Mouse (Mus musculus) embryonic facial prominence, embryonic 14.5 days (tissue): ENCODE results near the gene Pla2g6. TPM values are rescaled to one million over a fixed set of nuclear protein-coding genes. Genes with fewer than 3 reads are reported as not detected.

Source experiments
- ATAC-seq: fragments of 200-750 bp; cut with Nextera tagmentation; 2 replicates; pipeline ENCODE4 v1.8.0; 2017; ENCODE audit warnings: low read depth, moderate number of reproducible peaks, moderate TSS enrichment
- DNase-seq: peaks from one replicate; pipeline ENCODE4 v3.0.0-alpha.2; 2015; ENCODE audit warnings: low spot score
- H3K27ac ChIP-seq: fragments of 300-500 bp; sonication (generic); replicated peaks from 2 replicates; pipeline ENCODE4 v1.5.1; 2014; ENCODE audit warnings: low read depth, mild to moderate bottlenecking, low read length, moderate library complexity
- H3K27me3 ChIP-seq: fragments of 300-500 bp; sonication (generic); replicated peaks from 2 replicates; pipeline ENCODE4 v1.6.1; 2014; ENCODE audit warnings: low read length; ENCODE audit not compliant: control insufficient read depth, insufficient read depth
- H3K36me3 ChIP-seq: fragments of 300-500 bp; sonication (generic); 2 replicates; pipeline ENCODE4 v1.6.1; 2014; ENCODE audit warnings: low read length, mixed read lengths; ENCODE audit not compliant: control insufficient read depth, insufficient read depth
- H3K4me1 ChIP-seq: fragments of 300-500 bp; sonication (generic); 2 replicates; pipeline ENCODE4 v1.6.1; 2014; ENCODE audit warnings: antibody characterized with exemption, low read length; ENCODE audit not compliant: control insufficient read depth, insufficient read depth
- H3K4me2 ChIP-seq: fragments of 300-500 bp; sonication (generic); 2 replicates; pipeline ENCODE4 v1.6.1; 2014; ENCODE audit warnings: low read depth, mild to moderate bottlenecking, low read length, moderate library complexity, mixed read lengths
- H3K4me3 ChIP-seq: fragments of 300-500 bp; sonication (generic); 2 replicates; pipeline ENCODE4 v1.5.1; 2014; ENCODE audit warnings: low read depth, mild to moderate bottlenecking, low read length
- H3K9ac ChIP-seq: fragments of 300-500 bp; sonication (generic); 2 replicates; pipeline ENCODE4 v1.6.1; 2014; ENCODE audit warnings: low read depth, mild to moderate bottlenecking, low read length, moderate library complexity, mixed read lengths
- H3K9me3 ChIP-seq: fragments of 300-500 bp; sonication (generic); 2 replicates; pipeline ENCODE4 v1.6.1; 2016; ENCODE audit warnings: low read length; ENCODE audit not compliant: control insufficient read depth
- WGBS: fragments of 180-500 bp; shearing (Covaris S2); extraction: QIAGEN DNeasy Blood & Tissue Kit; methylation state at CpG from one replicate; pipeline ENCODE4 v1.1.7; 2014; 5-methylcytosine and 5-hydroxymethylcytosine counted together
- polyA plus RNA-seq: library from polyadenylated mRNA; unstranded; fragments of >200 nt; fragmentation: Nextera tagmentation; extraction: Ambion mirVana; gene quantifications from 2 replicates; pipeline ENCODE4 v1.2.1, GENCODE M21; 2014

Pla2g6 gene
- polyA plus RNA-seq, 1 experiment from 2014 or later, result 13.3 TPM

DNA sequence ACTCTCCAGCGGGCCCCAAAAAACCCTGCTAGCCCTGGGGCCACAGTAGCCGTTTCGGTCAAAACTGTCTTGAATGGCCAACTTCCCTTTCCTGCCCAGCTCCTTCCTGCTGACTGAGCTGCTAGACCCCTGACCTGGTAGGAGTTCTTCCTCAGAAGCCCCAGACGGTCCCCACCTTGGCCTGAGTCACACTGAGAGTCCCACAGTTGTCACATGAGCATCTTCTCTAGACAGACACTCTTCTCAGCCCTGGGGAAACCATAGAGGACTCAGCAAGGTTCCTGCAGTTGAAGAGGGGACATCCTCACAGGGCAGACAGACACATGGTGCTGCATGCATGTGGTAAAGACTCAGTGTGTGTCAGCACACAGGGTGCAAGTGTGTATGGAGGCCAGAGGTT lies 26.4 kb upstream of the Pla2g6 start:
- Histone ChIP-seq H3K4me1 (peaks cover 14% of the 10 kb centered on the region), H3K4me3 (no peak overlapping the region), H3K9me3 (no peaks in the 10 kb centered on the region), H3K36me3 (no peaks in the 10 kb centered on the region), H3K4me2 (no peak overlapping the region), H3K9ac (no peak overlapping the region), H3K27ac (no peak overlapping the region), H3K27me3 (no peaks in the 10 kb centered on the region)
- ATAC-seq (no peak), DNase-seq (no peak)
- WGBS, result 87% methylated on average over 4 of the region's 4 CpGs

- no peaks in the 10 kb centered on the region for H3K36me3 ChIP-seq
- H3K27ac ChIP-seq, result no peak overlapping the region
- no peak overlapping the region for H3K4me3 ChIP-seq
- no peak overlapping the region for H3K4me2 ChIP-seq
- no peak for DNase-seq
- no peaks in the 10 kb centered on the region for H3K27me3 ChIP-seq
- no peak overlapping the region for H3K9ac ChIP-seq
- H3K4me1 ChIP-seq, result peaks cover 14% of the 10 kb centered on the region
- WGBS, result 89% methylated on average over 5 of the region's 5 CpGs
- no peaks in the 10 kb centered on the region for H3K9me3 ChIP-seq
- no peak for ATAC-seq
Measured at GRCm38 (mm10) chr15:79353690-79354305, 25.6 kb upstream of the Pla2g6 start.

DNA sequence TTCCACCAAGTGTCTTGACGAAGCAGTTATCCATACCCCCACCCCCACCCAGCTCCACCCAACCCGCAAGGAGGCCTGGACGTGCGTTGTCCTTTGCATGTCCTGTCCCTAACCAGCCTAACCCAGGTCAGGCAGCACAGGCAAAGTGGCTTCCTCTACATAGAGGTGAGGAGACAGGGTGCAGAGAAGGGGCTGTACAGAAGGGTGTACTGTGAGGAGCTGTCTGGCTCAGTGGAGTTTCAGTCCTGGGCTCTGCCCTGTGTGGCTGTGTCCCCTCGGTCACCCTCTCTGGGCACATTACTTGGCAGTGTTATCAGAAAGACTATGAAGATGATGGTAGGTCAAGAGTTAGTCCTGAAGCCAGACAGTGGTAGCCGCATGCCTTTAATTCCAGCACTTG lies 24.3 kb upstream of the Pla2g6 start:
- 81% methylated on average over 6 of the region's 6 CpGs for WGBS
- Histone ChIP-seq H3K27ac (no peak overlapping the region), H3K27me3 (no peaks in the 10 kb centered on the region), H3K4me2 (no peak overlapping the region), H3K4me3 (no peak overlapping the region), H3K4me1 (peaks cover 11% of the 10 kb centered on the region; the same call in 1 of the 2 replicates), H3K36me3 (no peaks in the 10 kb centered on the region), H3K9ac (no peak overlapping the region), H3K9me3 (no peaks in the 10 kb centered on the region)
- ATAC-seq (no peak), DNase-seq (no peak)

- H3K9ac ChIP-seq, result peak overlapping the region; percentile 37; the same call in 1 of the 2 replicates
- H3K27me3 ChIP-seq, result no peaks in the 10 kb centered on the region
- no peaks in the 10 kb centered on the region for H3K9me3 ChIP-seq
- DNase-seq (peak; percentile 41), ATAC-seq (no peak)
- H3K4me2 ChIP-seq, result peak overlapping the region; percentile 24; the same call in 1 of the 2 replicates
- H3K27ac ChIP-seq, result peak overlapping the region; percentile 15; the same call in 1 of the 2 replicates
- peaks cover 3% of the 10 kb centered on the region; the same call in 1 of the 2 replicates for H3K4me1 ChIP-seq
- H3K36me3 ChIP-seq, result no peaks in the 10 kb centered on the region
- WGBS, result 22% methylated on average over 13 of the region's 15 CpGs
- no peak overlapping the region for H3K4me3 ChIP-seq
Measured at GRCm38 (mm10) chr15:79351331-79351767, 23.2 kb upstream of the Pla2g6 start.

GRCm38 (mm10) chr15:79350866-79351265 lies 22.7 kb upstream of the Pla2g6 start:
- DNase-seq, result no peak
- H3K4me3 ChIP-seq, result no peak overlapping the region
- ATAC-seq, result no peak
- H3K4me1 ChIP-seq, result peaks cover 3% of the 10 kb centered on the region; the same call in 1 of the 2 replicates
- WGBS, result 94% methylated on average over 4 of the region's 4 CpGs
- H3K9me3 ChIP-seq, result no peaks in the 10 kb centered on the region
- no peaks in the 10 kb centered on the region for H3K36me3 ChIP-seq
- no peak overlapping the region for H3K27ac ChIP-seq
- no peaks in the 10 kb centered on the region for H3K27me3 ChIP-seq
- no peak overlapping the region for H3K9ac ChIP-seq
- peak overlapping the region; percentile 24; the same call in 1 of the 2 replicates for H3K4me2 ChIP-seq

- ATAC-seq (no peak), DNase-seq (no peak)
- no peaks in the 10 kb centered on the region for H3K36me3 ChIP-seq
- no peaks in the 10 kb centered on the region for H3K9me3 ChIP-seq
- 59% methylated on average over 8 of the region's 8 CpGs for WGBS
- H3K27me3 ChIP-seq, result no peaks in the 10 kb centered on the region
- H3K9ac ChIP-seq, result peak overlapping the region; percentile 82; the same call in 1 of the 2 replicates
- peak overlapping the region; percentile 59 for H3K4me3 ChIP-seq
- H3K4me1 ChIP-seq, result peaks cover 3% of the 10 kb centered on the region; the same call in 1 of the 2 replicates
- no peak overlapping the region for H3K27ac ChIP-seq
- peak overlapping the region; percentile 69 for H3K4me2 ChIP-seq
Measured at GRCm38 (mm10) chr15:79348651-79349050, 20.5 kb upstream of the Pla2g6 start.

DNA sequence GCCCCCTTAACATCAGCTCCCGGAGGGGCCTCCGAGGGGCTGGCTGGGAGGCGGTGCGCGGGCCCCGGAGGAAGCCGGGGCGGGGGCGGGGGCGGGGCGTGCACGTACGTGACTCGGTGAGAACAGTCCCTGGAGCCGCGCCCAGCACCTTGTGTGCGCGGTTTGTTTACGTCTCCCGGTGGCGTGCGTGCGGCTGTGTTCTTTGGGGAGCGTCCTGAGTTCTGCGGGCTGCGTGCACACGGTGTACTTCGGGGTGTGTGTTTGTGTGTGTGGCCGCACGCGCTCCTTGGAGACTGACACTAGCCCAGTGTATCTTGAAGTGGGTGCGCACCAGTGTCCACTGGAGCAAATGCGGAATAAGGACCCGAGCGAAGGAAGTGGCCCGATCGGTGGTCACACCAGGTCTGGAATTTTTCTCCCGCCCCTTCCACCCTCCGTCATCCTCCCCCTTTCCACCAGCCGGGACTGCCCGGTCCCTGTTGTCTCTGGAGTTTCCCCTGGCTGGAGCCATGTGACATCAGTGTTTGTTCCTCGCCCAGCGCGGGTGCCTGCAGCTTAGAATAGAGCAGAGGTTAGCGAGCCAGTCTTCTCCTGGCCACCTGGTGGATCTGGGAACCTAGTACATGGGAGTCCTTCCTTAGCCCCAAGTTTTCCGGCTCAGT lies 19.8 kb upstream of the Pla2g6 start:
- H3K9ac ChIP-seq, result peak overlapping the region; percentile 82
- peak overlapping the region; percentile 90 for H3K27ac ChIP-seq
- H3K36me3 ChIP-seq, result no peaks in the 10 kb centered on the region
- H3K4me2 ChIP-seq, result peak overlapping the region; percentile 69
- ATAC-seq (peak; percentile 86), DNase-seq (peak; percentile 91)
- H3K4me1 ChIP-seq, result peaks cover 3% of the 10 kb centered on the region; the same call in 1 of the 2 replicates
- peak overlapping the region; percentile 59 for H3K4me3 ChIP-seq
- no peaks in the 10 kb centered on the region for H3K27me3 ChIP-seq
- WGBS, result 2% methylated on average over 22 of the region's 46 CpGs
- no peaks in the 10 kb centered on the region for H3K9me3 ChIP-seq

GRCm38 (mm10) chr15:79347165-79347844 lies 19.1 kb upstream of the Pla2g6 start:
- Histone ChIP-seq H3K9ac (peak overlapping the region; percentile 82), H3K9me3 (no peaks in the 10 kb centered on the region), H3K27me3 (no peaks in the 10 kb centered on the region), H3K36me3 (no peaks in the 10 kb centered on the region), H3K4me3 (peak overlapping the region; percentile 59), H3K27ac (peak overlapping the region; percentile 90), H3K4me2 (peak overlapping the region; percentile 69), H3K4me1 (peaks cover 3% of the 10 kb centered on the region; the same call in 1 of the 2 replicates)
- under 1% methylated on average over 44 of the region's 61 CpGs for WGBS
- ATAC-seq (peak; percentile 92), DNase-seq (peak; percentile 96)
